Mouse (Mus musculus): Measurements from ENCODE around the gene Eps8l1.

- TF ChIP-seq POLR2A (IDR thresholded peaks at IDR 0.05; ENCODE audit: control insufficient read depth, low read depth, low read length) (no peak), CTCF (IDR thresholded peaks at IDR 0.05; ENCODE audit: control insufficient read depth, insufficient read depth, insufficient replicate concordance, low read depth, low read length) (no peak)
These were observed 37.8 kb downstream of the Eps8l1 start for GRCm38 (mm10) chr7:4498251-4498650.
